Mouse (Mus musculus): ENCODE measurements around the gene Micu1. TPM values are rescaled to one million over a fixed set of nuclear protein-coding genes. Genes with fewer than 3 reads are reported as not detected.
"Not testable (repeated sequence)": the region's sequence is repeated elsewhere in the genome, so short reads cannot be mapped to it uniquely, and the experiment has no call there.

The Micu1 gene
- 78.1 and 83.8 TPM in 2 replicates for polyA plus RNA-seq (2015; fragmentation: Nextera tagmentation; extraction: Ambion mirVana)

- no peaks in the 10 kb centered on the region for H3K27me3 ChIP-seq
- H3K9ac ChIP-seq, result peak within 1 kb of the TSS; percentile 77
- H3K27ac ChIP-seq, result peak within 1 kb of the TSS; percentile 81
- peak; percentile 98 for ATAC-seq (replicated peaks; ENCODE audit: low FRiP score)
- no peaks in the 10 kb centered on the region for H3K9me3 ChIP-seq (replicated peaks)
- no peaks in the 10 kb centered on the region for H3K36me3 ChIP-seq
- under 1% methylated on average over 48 of the region's 48 CpGs for WGBS
- H3K4me3 ChIP-seq (replicated peaks), result peak within 1 kb of the TSS; percentile 81
- H3K4me2 ChIP-seq, result peak within 1 kb of the TSS; percentile 80
- peaks cover 8% of the 10 kb centered on the region for H3K4me1 ChIP-seq
These were observed at the start of gene Micu1 for GRCm38 (mm10) chr10:59702207-59703032. Gene Micu1 (plus strand): TSS chr10:59702477.

GRCm38 (mm10) chr10:59656799-59657198 lies 45.5 kb upstream of the Micu1 start:
- H3K27me3 ChIP-seq, result no peaks in the 10 kb centered on the region
- H3K9me3 ChIP-seq (replicated peaks), result no peaks in the 10 kb centered on the region
- H3K27ac ChIP-seq, result no peak overlapping the region
- no peak overlapping the region for H3K4me3 ChIP-seq (replicated peaks)
- H3K4me2 ChIP-seq, result no peak overlapping the region
- H3K4me1 ChIP-seq, result no peaks in the 10 kb centered on the region
- no peak for ATAC-seq (replicated peaks; ENCODE audit: low FRiP score)
- no peaks in the 10 kb centered on the region for H3K36me3 ChIP-seq
- 80% methylated on average over 13 of the region's 13 CpGs for WGBS
- H3K9ac ChIP-seq, result no peak overlapping the region

- H3K4me3 ChIP-seq (replicated peaks), result no peak overlapping the region
- no peaks in the 10 kb centered on the region for H3K9me3 ChIP-seq (replicated peaks)
- ATAC-seq (replicated peaks; ENCODE audit: low FRiP score), result no peak
- no peaks in the 10 kb centered on the region for H3K4me1 ChIP-seq
- H3K27me3 ChIP-seq, result no peaks in the 10 kb centered on the region
- H3K27ac ChIP-seq, result no peak overlapping the region
- WGBS, result 52% methylated on average over 2 of the region's 2 CpGs
- no peaks in the 10 kb centered on the region for H3K36me3 ChIP-seq
- no peak overlapping the region for H3K4me2 ChIP-seq
- no peak overlapping the region for H3K9ac ChIP-seq
These were observed 37.5 kb upstream of the Micu1 start for GRCm38 (mm10) chr10:59664765-59665164.

GRCm38 (mm10) chr10:59665503-59666291 lies 36.6 kb upstream of the Micu1 start:
- WGBS, result 72% methylated on average over 13 of the region's 13 CpGs
- no peak overlapping the region for H3K4me2 ChIP-seq

GRCm38 (mm10) chr10:59667377-59667776 lies 34.9 kb upstream of the Micu1 start:
- no peak overlapping the region for H3K27ac ChIP-seq
- no peaks in the 10 kb centered on the region for H3K36me3 ChIP-seq
- no peak overlapping the region for H3K9ac ChIP-seq
- no peaks in the 10 kb centered on the region for H3K4me1 ChIP-seq
- 63% methylated on average over 6 of the region's 6 CpGs for WGBS
- no peak overlapping the region for H3K4me2 ChIP-seq
- no peaks in the 10 kb centered on the region for H3K9me3 ChIP-seq (replicated peaks)
- no peak overlapping the region for H3K4me3 ChIP-seq (replicated peaks)
- no peak for ATAC-seq (replicated peaks; ENCODE audit: low FRiP score)
- no peaks in the 10 kb centered on the region for H3K27me3 ChIP-seq

More at GRCm38 (mm10) chr10:59665503-59666291, 36.6 kb upstream of the Micu1 start:
- Histone ChIP-seq H3K4me3 (replicated peaks) (no peak overlapping the region), H3K27me3 (no peaks in the 10 kb centered on the region), H3K9me3 (replicated peaks) (no peaks in the 10 kb centered on the region), H3K36me3 (no peaks in the 10 kb centered on the region), H3K9ac (no peak overlapping the region), H3K4me1 (no peaks in the 10 kb centered on the region), H3K27ac (no peak overlapping the region)
- no peak for ATAC-seq (replicated peaks; ENCODE audit: low FRiP score)

GRCm38 (mm10) chr10:59668491-59668890 lies 33.8 kb upstream of the Micu1 start:
- H3K9ac ChIP-seq, result no peak overlapping the region
- H3K4me3 ChIP-seq (replicated peaks), result no peak overlapping the region
- 76% methylated on average over 7 of the region's 7 CpGs for WGBS
- H3K27me3 ChIP-seq, result no peaks in the 10 kb centered on the region
- no peaks in the 10 kb centered on the region for H3K9me3 ChIP-seq (replicated peaks)
- no peaks in the 10 kb centered on the region for H3K4me1 ChIP-seq
- no peaks in the 10 kb centered on the region for H3K36me3 ChIP-seq
- no peak for ATAC-seq (replicated peaks; ENCODE audit: low FRiP score)
- H3K4me2 ChIP-seq, result no peak overlapping the region
- H3K27ac ChIP-seq, result no peak overlapping the region

- H3K36me3 ChIP-seq, result no peaks in the 10 kb centered on the region
- WGBS, result 89% methylated on average over 1 of the region's 1 CpGs
- no peak for ATAC-seq (replicated peaks; ENCODE audit: low FRiP score)
- no peak overlapping the region for H3K4me3 ChIP-seq (replicated peaks)
- H3K9me3 ChIP-seq (replicated peaks), result no peaks in the 10 kb centered on the region
- H3K27me3 ChIP-seq, result no peaks in the 10 kb centered on the region
- no peaks in the 10 kb centered on the region for H3K4me1 ChIP-seq
- no peak overlapping the region for H3K4me2 ChIP-seq
- H3K27ac ChIP-seq, result no peak overlapping the region
- no peak overlapping the region for H3K9ac ChIP-seq
These were observed 24.4 kb upstream of the Micu1 start for GRCm38 (mm10) chr10:59677836-59678235.

- H3K4me2 ChIP-seq, result no peak overlapping the region
- no peaks in the 10 kb centered on the region for H3K4me1 ChIP-seq
- H3K9ac ChIP-seq, result no peak overlapping the region
- WGBS, result 64% methylated on average over 2 of the region's 2 CpGs
- no peaks in the 10 kb centered on the region for H3K9me3 ChIP-seq (replicated peaks)
- no peak for ATAC-seq (replicated peaks; ENCODE audit: low FRiP score)
- no peak overlapping the region for H3K27ac ChIP-seq
- H3K4me3 ChIP-seq (replicated peaks), result no peak overlapping the region
- no peaks in the 10 kb centered on the region for H3K36me3 ChIP-seq
- no peaks in the 10 kb centered on the region for H3K27me3 ChIP-seq
These were observed 23.1 kb upstream of the Micu1 start for GRCm38 (mm10) chr10:59679189-59679588.

GRCm38 (mm10) chr10:59685586-59685985 lies 16.7 kb upstream of the Micu1 start:
- H3K9ac ChIP-seq; H3K27ac ChIP-seq; H3K36me3 ChIP-seq; H3K9me3 ChIP-seq (replicated peaks); H3K4me1 ChIP-seq; H3K4me3 ChIP-seq (replicated peaks); H3K27me3 ChIP-seq; ATAC-seq (replicated peaks; ENCODE audit: low FRiP score); H3K4me2 ChIP-seq: not testable (repeated sequence)
- WGBS, result 91% methylated on average over 3 of the region's 3 CpGs

GRCm38 (mm10) chr10:59687126-59687525 lies 15.2 kb upstream of the Micu1 start:
- no peak overlapping the region for H3K4me3 ChIP-seq (replicated peaks)
- 76% methylated on average over 2 of the region's 2 CpGs for WGBS
- H3K27me3 ChIP-seq, result no peaks in the 10 kb centered on the region
- no peaks in the 10 kb centered on the region for H3K9me3 ChIP-seq (replicated peaks)
- H3K4me2 ChIP-seq, result no peak overlapping the region
- H3K27ac ChIP-seq, result no peak overlapping the region
- ATAC-seq (replicated peaks; ENCODE audit: low FRiP score), result no peak
- no peaks in the 10 kb centered on the region for H3K4me1 ChIP-seq
- H3K9ac ChIP-seq, result no peak overlapping the region
- H3K36me3 ChIP-seq, result no peaks in the 10 kb centered on the region

- Histone ChIP-seq H3K27ac (no peak overlapping the region), H3K4me3 (replicated peaks) (no peak overlapping the region), H3K36me3 (no peaks in the 10 kb centered on the region), H3K27me3 (no peaks in the 10 kb centered on the region), H3K4me2 (no peak overlapping the region), H3K9ac (no peak overlapping the region), H3K4me1 (no peaks in the 10 kb centered on the region), H3K9me3 (replicated peaks) (no peaks in the 10 kb centered on the region)
- 59% methylated on average over 6 of the region's 6 CpGs for WGBS
- no peak for ATAC-seq (replicated peaks; ENCODE audit: low FRiP score)
These were observed 12.4 kb upstream of the Micu1 start for GRCm38 (mm10) chr10:59689836-59690235.

- ATAC-seq (replicated peaks; ENCODE audit: low FRiP score), result no peak
These were observed 9.8 kb upstream of the Micu1 start for GRCm38 (mm10) chr10:59692441-59692840.

More at GRCm38 (mm10) chr10:59692441-59692840, 9.8 kb upstream of the Micu1 start:
- no peak overlapping the region for H3K4me2 ChIP-seq
- no peaks in the 10 kb centered on the region for H3K9me3 ChIP-seq (replicated peaks)
- H3K27ac ChIP-seq, result no peak overlapping the region
- H3K4me3 ChIP-seq (replicated peaks), result no peak overlapping the region
- 46% methylated on average over 6 of the region's 6 CpGs for WGBS
- H3K36me3 ChIP-seq, result no peaks in the 10 kb centered on the region
- no peak overlapping the region for H3K9ac ChIP-seq
- no peaks in the 10 kb centered on the region for H3K27me3 ChIP-seq
- H3K4me1 ChIP-seq, result no peaks in the 10 kb centered on the region

Measured in kidney, embryonic 15.5 days (tissue).